Mouse (Mus musculus) left cerebral cortex, adult 11 months (tissue): ENCODE data around the gene Tedc1.

ENCODE experiments used
- DNase-seq: peaks from one replicate; pipeline ENCODE4 v3.0.0; 2022; ENCODE audit warnings: low spot score

Gene Tedc1

DNA sequence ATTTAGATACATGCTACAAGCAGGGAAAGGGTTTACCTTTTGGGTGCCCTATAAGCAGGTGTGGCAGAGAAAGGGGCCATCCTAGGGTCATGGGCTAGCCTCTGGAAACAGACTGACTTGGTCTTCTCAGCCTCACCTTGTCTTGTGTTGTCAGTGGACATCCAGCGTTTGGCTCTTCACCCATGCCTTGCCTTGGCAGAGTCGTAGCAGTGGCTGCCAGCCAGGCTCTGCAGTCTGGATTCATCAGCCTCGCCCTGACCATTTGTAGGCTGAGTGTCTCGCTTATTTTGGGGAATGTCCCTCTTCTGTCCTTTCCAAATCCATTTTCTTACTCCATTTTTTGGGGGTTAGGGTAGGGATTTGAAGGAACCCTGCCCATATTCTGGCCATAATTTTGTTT lies 45.1 kb downstream of the Tedc1 start:
- no peak for DNase-seq

DNA sequence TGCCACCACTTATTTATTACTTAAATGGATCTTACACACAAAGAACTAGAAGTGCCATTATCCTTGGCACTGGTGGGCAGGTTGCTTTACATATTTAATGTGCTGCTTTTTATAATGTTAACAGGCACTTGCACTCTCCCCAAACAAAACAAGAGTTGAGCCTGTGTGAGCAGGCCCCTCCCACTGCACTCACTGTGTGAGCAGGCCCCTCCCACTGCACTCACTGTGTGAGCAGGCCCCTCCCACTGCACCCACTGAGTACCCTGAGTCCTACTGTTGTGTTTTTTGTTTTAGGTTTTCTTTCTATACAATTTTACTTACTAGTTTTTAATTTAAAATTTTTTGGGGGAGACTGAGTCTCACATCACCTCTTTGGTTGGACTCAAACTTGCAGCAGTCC lies 45.8 kb downstream of the Tedc1 start:
- no peak for DNase-seq

DNA sequence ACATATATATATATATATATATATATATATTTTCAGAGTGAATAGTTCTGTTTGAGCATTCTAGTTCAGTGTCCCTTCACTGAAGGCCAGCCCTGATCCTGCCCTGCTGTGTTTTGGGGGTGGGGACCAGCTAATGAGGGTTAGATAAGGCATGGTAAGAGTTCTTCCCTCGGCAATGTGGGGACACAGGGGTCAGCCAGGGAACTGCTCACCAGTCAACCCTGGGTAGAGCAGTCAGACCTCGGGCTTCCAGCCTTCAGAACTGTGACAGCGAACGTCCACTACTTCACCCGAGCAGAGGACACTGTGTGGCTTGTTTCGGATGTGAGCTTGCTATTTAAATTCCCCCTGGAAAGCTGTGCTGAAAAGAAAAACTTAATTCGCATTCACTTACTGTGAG lies 47.3 kb downstream of the Tedc1 start:
- no peak for DNase-seq

DNA sequence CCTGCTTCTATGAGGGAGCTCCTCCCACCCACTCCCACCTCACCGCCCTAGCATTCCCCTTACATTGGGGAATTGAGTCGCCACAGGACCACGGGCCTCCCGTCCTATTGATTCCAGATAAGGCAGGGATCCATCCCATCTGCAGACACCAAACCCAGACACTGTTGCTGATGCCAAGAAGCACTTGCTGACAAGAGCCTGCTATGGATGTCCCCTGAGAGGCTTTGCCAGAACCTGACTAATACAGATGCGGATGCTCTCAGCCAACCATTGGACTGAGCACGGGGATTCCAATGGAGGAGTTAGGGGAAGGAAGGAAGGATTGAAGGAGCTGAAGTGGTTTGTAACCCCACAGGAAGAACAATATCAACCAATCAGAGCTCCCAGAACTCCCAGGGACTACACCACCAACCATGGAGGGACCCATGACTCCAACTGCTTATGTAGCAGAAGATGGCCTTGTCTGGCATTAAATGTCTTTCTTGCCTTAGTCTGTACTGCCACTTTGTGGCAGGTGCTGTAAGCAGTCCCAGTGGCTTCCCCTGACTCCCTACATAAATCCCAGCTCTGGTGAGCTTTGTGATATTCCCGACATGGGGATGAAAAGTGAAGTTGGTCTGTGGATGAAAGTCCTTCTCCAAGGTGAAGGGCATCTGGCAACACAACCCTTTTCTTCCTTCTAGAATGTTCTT lies 49.2 kb downstream of the Tedc1 start:
- no peak for DNase-seq

DNA sequence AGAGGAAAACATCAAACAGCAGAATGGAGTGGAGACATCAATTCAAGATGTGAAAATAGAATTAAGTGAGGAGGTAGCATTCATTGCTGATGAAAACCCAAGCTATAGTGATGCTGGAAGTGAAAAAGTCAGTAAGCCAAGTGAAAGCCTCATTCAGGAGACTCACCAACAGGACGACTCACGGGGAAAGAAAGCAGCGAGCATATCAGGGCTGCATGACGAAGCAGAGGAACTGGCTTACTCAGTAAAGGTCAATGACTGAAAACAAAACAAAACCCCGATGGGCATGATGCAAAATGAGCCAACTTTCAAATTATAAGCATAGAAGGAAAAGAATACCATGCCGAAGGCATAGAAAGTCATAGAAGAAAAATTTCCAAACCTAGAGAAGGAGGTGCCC lies 51.5 kb downstream of the Tedc1 start:
- no peak for DNase-seq

DNA sequence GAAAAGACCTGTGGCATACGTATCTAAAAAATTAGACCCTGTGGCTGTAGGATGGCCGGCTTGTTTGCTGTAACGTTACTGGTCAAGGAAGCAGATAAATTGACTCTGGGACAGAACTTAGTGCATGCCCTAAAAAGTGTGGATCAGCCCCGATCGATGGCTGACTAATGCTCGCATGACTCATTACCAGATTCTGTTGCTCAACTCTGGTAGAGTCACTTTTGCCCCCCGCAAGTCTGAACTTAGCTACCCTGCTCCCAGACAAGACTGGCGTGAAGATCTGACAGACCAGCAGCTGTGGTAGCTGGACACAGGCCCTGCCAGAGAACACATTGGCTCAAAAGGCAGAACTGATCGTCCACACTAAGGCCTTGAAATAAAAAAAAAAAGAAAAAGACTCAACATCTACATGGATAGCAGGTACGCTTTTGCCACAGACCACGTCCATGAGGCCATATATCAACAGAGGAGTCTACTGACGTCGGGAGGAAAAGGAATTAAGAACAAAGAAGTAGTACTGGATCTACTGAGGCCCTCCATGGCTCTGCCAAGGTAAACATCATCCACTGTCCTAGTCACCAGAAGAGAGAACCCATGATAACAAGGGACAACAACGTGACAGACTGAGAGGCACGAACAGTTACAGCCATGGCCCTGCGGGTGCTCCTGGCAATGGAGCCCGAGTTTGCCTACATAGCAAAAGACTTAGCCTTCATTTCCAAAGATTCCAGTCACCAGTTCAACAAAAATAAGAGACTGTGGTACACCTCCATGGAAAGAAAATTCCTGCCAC lies 54.6 kb downstream of the Tedc1 start:
- DNase-seq, result no peak

DNA sequence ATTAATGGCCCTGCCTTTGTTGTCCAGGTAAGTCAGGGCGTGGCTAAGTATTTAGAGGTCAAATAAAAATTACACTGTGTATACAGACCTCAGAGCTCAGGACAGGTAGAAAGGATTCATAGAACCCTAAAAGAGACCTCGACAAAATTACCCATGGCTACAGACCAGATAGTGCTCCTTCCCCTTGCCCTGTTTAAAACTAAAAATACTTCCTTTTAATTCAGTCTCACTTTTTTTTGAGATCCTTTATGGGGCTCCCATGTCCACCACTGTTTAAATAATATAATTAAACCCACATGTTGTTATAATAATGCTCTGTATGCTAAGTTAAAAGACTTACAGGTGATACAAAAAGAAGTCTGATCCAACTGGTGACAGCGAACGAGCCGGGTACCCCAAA lies 55.6 kb downstream of the Tedc1 start:
- DNase-seq, result no peak

DNA sequence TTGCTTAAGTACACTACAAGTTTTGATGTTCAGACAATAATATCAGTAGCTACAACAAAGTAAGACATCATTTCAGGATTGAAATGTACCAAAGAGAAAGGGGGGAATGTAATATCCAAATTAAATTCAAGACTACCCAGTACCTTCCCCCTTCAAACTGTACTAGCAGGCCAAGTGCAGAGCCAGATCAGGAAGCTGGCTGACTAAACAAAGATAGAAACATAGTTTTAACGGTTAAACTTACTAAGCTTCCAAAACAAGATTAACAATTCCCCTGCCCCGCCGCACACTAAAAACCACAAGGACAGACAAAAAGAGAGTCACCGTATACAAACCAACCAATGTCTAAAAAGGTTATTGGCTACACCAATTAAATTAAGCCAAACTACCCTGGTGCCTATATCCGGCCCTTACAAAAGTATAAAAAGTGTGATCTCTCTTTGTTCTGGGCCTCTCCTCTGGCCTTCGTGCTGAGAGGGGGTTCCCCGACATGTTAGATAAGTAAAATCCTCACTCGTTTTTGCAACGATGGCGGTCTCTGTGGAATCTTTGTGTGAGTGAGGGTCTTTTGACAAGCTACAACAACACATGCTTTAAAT lies 56.2 kb downstream of the Tedc1 start:
- DNase-seq, result no peak

DNA sequence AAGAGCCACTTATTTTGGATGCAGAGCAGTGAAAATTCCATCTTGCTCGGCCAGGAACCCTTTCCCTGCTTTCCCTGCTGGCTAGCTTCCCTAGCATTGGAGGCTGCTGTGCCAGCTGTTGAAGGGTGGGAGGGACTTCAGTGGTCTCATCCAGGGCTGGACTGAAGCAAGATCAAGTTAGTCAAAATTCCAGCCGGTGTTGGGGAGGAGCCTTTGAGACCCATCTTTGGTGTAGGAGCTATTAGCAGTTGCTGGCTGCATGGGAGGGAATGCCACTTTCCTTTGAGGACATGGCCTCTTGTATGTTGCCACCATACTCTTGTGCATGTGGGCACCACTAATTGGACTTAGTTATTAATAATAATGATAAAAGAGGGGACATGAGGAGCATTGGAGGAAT lies 57.0 kb downstream of the Tedc1 start:
- DNase-seq, result no peak

DNA sequence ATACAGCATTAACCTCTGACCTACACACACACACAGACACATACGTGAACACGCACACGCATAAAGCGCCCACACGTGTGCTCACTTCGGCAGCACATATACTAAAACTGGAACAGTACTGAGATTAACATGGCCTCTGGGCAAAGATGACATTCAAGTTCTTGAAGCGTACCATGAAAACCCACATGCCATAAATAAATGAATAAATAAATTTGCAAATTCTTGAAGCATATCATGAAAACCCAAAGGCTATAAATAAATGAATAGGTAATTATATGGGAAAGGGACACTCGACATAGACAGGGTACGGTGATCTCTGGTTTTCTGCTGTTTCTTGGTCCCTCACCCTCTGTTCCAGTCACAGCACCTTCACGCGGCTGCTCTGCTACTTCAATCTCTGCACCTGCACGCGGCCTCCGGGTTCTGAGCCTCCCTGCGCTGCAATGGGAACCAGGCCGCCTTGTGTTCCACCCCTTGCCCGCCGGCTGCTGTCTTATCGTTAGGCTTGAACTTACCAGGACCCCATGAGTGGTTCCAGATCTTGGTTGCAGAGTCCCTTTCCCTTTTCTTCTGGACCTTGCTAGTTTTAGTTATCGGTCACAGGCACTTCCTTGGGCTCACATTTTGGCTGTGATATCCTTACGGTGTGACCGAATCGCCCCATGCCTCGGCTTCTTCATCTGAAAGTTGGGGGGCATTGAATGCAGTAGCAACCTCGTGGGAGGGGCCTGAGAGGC lies 58.0 kb downstream of the Tedc1 start:
- DNase-seq, result no peak

DNA sequence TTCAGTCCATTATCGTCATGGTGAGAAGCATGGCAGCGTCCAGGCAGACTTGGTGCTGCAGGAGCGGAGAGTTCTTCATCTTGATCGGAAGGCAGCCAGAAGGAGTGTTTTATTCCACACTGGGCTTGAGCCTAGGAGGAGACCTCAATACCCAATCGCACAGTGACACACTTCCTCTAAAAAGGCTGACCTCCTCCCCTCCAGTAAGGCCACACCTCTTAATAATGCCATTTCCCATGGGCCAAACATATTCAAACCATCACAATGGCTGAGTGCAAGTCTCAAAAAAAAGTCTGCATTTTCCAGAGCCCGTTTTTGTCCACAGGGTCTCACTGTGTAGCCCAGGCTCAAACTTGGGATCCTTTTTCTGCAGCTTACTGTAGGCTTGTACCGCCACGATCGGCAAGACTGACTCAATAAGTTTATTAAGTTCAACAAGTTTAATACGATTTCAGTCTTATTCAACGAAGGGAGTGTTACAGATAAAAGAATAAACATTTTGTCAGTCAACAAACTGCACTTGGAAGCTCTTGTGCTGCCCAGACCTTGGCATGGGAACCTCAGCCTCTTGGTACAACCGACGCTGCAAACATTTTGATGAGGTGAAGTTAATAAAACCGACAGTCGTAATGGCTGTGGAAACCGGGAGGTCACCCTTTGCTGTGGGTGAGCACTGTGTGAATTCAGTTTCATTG lies 58.9 kb downstream of the Tedc1 start:
- DNase-seq, result no peak
